Mouse (Mus musculus) fibroblast of lung, adult 2 months (primary cell): Measurements from ENCODE around the gene Ctdspl.

Source experiments
- DNase-seq: peaks from one replicate; pipeline ENCODE4 v3.0.0-alpha.2; 2011; ENCODE audit warnings: low read depth

The Ctdspl gene

DNA sequence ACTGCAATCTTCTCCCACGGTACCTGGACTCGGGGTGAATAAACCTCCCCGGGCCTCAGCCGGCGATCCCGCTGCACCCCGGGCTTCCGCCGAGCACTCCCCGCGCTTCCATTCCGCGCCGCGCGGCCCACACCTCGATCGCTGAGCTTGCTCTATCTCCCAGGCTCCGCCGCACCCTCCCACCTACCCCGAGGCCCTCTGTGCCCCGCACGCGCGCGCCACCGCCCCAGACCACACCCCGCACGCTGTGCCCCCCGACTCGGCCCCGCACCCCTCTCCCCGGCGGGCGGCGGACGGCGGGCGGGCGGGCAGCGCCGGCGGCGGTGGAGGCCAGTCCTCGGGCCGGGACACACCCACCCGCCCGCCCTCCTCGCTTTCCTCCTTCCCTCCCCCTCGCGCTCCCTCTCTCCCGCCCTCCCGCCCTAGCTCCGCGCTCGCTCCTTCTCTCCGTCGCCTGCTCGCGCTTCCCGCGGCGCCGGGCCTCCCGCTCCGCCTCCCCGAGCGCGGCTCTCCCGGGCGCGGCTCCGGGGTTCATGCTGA, at the start of gene Ctdspl:
Gene Ctdspl (plus strand): TSS at position 343 of the 540 bp plus-strand sequence.
- no peak for DNase-seq

DNA sequence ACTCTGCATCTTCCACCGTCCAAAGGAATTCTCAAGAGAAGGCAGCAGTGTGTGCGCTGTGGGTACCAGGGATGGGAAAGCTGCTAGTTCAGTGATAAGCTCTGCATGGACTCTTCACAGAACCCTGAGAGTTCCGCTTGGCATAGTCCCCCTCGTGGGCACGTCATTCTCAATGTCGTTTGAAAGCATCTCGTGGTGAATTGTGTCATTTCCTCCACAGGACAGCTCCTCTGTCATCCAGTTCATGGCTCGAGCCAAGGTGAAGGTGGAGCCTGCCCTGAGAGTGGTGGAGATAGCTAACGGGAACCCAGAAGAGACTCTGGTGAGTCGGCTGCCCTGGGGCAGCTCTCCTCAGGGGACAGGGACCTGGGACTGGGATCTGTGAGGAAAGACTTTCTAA, 49.4 kb upstream of the Ctdspl start:
- no peak for DNase-seq

- no peak for DNase-seq
Observed at GRCm38 (mm10) chr9:118877365-118878008, 48.8 kb upstream of the Ctdspl start.

DNA sequence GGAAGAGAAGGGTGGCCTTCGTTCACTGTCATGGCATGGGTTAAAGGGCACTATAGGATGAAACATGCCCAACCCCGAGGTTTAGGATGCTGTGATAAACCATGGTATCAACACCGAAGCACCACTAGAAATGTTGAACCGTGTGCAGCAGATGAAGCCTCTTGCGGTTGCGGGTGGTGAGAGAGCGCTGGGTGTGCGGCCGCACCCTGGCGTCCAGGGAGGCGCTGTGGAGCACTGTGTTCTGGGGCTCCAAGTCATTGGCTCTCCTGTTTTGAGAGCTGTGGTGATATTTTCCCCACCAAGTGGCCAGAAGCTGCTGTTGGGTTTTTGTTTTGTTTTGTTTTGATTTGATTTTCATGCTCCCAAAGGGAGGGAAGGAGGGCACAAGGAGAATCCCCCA, 47.7 kb upstream of the Ctdspl start:
- no peak for DNase-seq

GRCm38 (mm10) chr9:118881281-118881945, 44.8 kb upstream of the Ctdspl start:
- DNase-seq, result no peak

DNA sequence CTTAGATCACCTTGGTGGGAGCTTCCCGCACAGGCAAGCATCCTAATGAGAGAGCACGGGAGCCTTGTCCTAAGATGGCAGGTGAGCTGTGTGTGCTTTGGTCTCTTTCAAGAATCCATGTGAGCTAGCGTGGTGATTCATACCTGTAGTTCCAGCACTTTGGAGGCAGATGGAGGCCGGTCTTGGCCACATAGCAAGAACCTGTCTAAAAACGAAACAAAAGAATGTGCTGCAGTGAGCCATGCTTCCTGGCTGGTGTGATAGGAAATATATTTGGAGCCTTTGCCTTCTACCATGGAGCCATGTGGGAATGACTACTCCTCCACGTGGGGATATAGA, 44.3 kb upstream of the Ctdspl start:
- no peak for DNase-seq

DNA sequence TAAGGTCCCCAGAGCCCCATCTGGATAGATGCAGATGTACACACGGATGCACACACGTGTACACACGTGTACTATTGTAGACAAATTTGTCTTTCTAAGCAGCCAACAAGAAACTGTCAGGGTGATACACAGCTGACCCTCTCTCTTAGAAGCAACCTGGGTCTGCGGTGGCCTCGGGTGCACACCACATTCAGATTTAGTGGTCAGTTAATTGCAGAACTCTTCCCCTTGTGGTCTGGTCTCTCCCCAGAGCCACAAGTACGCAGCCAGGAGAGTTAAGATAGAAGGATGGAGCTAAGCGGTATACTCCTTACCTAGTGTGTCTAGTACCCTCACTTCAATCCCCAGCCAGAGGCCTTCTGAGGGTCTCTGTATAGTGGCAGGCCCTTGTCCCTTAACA, 43.1 kb upstream of the Ctdspl start:
- no peak for DNase-seq

DNA sequence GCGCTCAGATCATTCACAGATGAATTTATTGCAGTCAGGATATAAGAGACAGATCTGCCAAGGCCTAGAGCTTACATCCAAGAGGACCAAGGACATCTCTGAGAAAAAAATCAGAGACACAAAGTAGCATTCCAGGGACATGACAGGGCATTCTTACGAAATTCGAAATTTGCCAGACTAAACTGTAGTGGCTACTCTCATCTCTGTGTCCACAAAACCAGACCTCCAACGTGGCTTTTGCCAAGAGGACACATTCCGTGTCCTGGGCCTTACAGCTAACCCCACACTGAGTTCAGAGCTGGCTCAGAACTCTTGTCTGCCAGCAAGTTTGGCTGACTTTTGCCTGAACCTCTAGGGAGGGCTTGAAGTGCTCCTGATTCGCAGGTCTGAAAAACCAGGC, 40.5 kb upstream of the Ctdspl start:
- peak; percentile 61 for DNase-seq

DNA sequence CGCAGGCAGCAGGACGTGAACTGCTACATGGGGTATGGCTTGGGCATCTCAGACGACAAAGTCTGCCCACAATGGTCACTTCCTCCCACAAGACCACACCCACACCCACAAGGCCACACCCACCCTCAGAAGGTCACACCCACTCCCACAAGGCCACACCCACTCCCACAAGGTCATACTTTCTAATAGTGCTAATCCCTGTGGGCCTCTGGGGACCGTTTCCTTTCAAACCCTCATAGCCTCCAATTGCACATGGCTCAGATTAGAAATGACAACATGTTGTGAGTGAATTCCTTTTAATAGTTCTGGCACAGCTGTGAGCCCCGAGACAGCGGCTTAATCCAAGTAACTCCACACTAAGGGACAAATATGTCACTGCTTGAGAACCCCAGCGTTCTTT, 39.1 kb upstream of the Ctdspl start:
- DNase-seq, result no peak

GRCm38 (mm10) chr9:118887734-118888133, 38.5 kb upstream of the Ctdspl start:
- no peak for DNase-seq

- no peak for DNase-seq
Observed at GRCm38 (mm10) chr9:118890149-118890548, 36.1 kb upstream of the Ctdspl start.

DNA sequence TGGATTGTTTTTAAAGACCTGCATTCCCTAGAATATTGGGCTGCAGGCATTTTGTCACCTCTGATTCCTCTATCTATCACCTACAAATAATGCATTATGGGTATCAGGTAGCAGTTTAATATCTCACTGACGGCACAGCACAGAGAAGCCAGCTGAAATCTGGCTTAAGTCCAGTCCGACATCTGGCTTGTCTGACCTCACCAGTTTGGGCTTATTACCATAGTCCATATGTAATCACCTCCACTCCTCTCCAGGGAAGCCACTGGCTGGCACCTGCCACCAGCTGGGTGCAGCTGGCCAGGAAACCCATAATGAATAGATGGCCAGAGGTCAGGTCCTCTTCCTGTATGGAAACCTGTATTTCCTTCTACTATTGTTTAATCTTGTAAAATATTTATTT, 35.6 kb upstream of the Ctdspl start:
- no peak for DNase-seq

DNA sequence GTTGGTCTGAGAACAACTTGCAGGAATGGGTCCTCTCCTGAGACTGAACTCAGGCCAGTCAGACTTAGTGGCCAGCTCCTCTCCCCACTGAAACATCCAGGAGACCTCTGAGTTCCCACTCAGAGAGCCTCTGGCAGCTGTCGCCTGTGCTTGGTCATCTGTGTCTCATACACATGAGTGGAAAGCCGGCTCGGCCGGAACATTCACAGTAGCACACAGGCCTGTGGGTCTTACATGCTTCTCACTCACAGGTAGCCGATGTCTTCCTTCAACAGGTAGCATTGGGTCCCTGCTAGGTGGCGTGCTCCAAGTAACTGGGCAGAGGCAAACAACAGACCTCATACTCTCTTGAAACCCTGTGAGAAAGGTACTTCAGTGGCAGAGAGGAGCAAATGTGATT, 35.2 kb upstream of the Ctdspl start:
- DNase-seq, result no peak

- DNase-seq, result peak; percentile 65
Observed at GRCm38 (mm10) chr9:118891593-118891992, 34.7 kb upstream of the Ctdspl start.

GRCm38 (mm10) chr9:118895101-118895500, 31.2 kb upstream of the Ctdspl start:
- DNase-seq, result no peak

GRCm38 (mm10) chr9:118900677-118901076, 25.6 kb upstream of the Ctdspl start:
- DNase-seq, result no peak

GRCm38 (mm10) chr9:118901917-118902316, 24.3 kb upstream of the Ctdspl start:
- DNase-seq, result no peak

DNA sequence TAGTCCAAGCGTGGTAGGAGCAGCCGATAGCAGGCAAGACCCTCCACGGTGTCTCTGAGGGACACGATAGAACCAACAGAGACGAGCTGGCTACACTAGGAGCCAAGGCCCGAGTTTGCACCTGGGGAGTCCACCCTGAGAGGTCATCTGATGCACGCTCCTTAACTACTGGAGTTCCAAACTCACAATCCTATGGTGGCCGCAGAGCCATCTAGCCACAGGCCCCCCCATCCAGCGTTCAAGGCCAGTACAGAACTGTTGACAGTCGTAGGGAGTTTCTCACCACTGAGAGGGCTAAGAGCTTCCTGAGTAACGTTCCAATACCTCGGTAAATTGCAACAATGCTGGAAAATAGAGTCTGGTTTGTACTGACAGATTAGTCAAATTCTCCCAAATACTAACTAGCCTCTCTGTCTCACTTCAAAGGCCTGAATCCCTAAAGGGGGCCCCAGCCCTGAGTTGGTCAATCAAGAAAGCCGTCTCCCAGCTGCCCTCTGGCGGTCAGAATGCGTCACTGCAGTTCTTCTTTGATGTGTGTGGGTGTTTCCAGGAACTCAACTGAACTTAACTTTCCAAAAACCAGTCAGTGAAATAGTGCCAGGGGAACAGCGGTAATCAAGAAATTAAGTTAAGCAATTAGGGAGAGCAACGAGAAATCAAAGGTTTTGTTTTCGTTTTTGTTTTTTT, 18.2 kb upstream of the Ctdspl start:
- no peak for DNase-seq

- DNase-seq, result no peak
Observed at GRCm38 (mm10) chr9:118913048-118913447, 13.2 kb upstream of the Ctdspl start.

DNA sequence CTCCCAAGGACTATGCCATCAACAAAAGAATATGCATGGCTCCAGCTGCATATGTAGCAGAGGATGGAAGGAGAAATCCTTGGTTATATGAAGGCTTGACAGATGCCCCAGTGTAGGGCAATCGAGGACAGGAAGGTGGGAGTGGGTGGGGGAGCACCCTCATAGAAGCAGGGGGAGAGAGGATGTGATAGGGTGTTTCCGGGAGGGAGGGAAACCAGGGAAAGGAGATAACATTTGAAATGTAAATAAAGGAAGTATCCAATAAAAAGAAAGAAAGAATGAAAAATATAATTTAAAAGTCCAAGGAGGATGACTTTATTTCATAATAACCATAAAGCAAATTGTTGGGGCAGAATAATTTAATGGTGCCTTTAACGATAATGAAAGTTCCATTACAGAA, 12.6 kb upstream of the Ctdspl start:
- no peak for DNase-seq

GRCm38 (mm10) chr9:118914589-118914988, 11.7 kb upstream of the Ctdspl start:
- DNase-seq, result no peak

GRCm38 (mm10) chr9:118915290-118915689, 11.0 kb upstream of the Ctdspl start:
- DNase-seq, result no peak

GRCm38 (mm10) chr9:118919672-118920186, 6.5 kb upstream of the Ctdspl start:
- no peak for DNase-seq
